Mouse (Mus musculus): ENCODE data around the gene Il10ra. TPM values are rescaled to one million over a fixed set of nuclear protein-coding genes. Genes with fewer than 3 reads are reported as not detected.

Gene Il10ra
- polyA plus RNA-seq, 1 experiment from 2014 or later: 0.70 TPM

GRCm38 (mm10) chr9:45280891-45281290 is 11.9 kb upstream of the Il10ra start:
- WGBS: 72% methylated on average over 3 of the region's 3 CpGs
- Histone ChIP-seq H3K36me3 (ENCODE audit: insufficient read depth, low read length) (no peaks in the 10 kb centered on the region), H3K9me3 (replicated peaks; ENCODE audit: low read length) (no peaks in the 10 kb centered on the region), H3K9ac (ENCODE audit: low read depth, low read length) (no peak overlapping the region), H3K4me1 (replicated peaks; ENCODE audit: insufficient read depth, low read length) (no peaks in the 10 kb centered on the region), H3K27me3 (ENCODE audit: insufficient read depth, low read length) (no peaks in the 10 kb centered on the region), H3K4me2 (ENCODE audit: low read length) (no peak overlapping the region), H3K27ac (no peak overlapping the region), H3K4me3 (replicated peaks; ENCODE audit: low read depth, low read length) (no peak overlapping the region)
- ATAC-seq (replicated peaks; ENCODE audit: low FRiP score, low read depth): no peak
- DNase-seq (ENCODE audit: low spot score): no peak
- TF ChIP-seq CTCF (IDR thresholded peaks at IDR 0.05; ENCODE audit: low read depth): no peak

DNA sequence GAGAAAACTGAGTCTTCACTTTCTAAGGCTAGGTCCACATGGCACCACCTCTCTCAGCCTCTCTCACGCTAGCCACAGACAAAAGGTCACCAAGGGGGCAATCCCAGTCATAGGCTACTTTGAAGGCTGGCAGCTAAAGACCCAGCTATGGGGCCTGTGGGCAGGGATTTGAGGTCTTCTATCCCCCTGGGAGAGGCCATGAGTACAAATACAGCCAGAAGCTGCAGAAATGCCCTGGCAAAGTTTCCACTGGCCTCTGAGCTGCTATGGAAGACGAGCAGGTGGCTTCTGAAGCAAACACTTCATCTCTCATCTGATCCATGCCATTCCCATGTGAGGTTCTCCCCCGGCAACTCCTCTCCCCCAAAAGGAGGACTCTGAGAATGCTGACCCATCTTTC is 11.1 kb upstream of the Il10ra start:
- no peaks in the 10 kb centered on the region for H3K4me1 ChIP-seq (replicated peaks; ENCODE audit: insufficient read depth, low read length)
- no peak overlapping the region for H3K9ac ChIP-seq (ENCODE audit: low read depth, low read length)
- DNase-seq (ENCODE audit: low spot score) (no peak), ATAC-seq (replicated peaks; ENCODE audit: low FRiP score, low read depth) (no peak)
- no peaks in the 10 kb centered on the region for H3K9me3 ChIP-seq (replicated peaks; ENCODE audit: low read length)
- no peak overlapping the region for H3K4me3 ChIP-seq (replicated peaks; ENCODE audit: low read depth, low read length)
- no peaks in the 10 kb centered on the region for H3K36me3 ChIP-seq (ENCODE audit: insufficient read depth, low read length)
- H3K4me2 ChIP-seq (ENCODE audit: low read length): no peak overlapping the region
- H3K27me3 ChIP-seq (ENCODE audit: insufficient read depth, low read length): no peaks in the 10 kb centered on the region
- TF ChIP-seq CTCF (IDR thresholded peaks at IDR 0.05; ENCODE audit: low read depth): no peak
- H3K27ac ChIP-seq: no peak overlapping the region
- 71% methylated on average over 3 of the region's 3 CpGs for WGBS

DNA sequence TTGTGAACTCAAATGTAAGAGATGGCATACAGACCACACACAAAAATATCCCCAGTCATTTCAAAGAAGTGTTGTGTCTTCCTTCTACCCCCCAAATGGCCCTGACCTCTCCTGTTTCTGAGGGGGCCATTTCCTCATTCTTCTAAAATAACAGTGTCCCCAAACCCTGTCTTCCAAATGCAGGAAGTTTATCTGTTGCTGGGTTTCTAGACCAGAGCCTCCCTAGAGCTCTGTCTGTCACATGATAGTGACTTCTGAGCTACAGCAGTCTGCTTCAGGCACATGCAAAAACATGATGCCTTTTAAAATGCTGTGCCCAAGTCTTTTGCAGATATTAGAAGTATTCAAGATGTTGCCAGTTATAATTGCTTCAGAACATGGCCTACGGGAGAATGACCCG is 5.7 kb upstream of the Il10ra start:
- Histone ChIP-seq H3K4me1 (replicated peaks; ENCODE audit: insufficient read depth, low read length) (no peaks in the 10 kb centered on the region), H3K36me3 (ENCODE audit: insufficient read depth, low read length) (no peaks in the 10 kb centered on the region), H3K27me3 (ENCODE audit: insufficient read depth, low read length) (no peaks in the 10 kb centered on the region), H3K4me3 (replicated peaks; ENCODE audit: low read depth, low read length) (no peak overlapping the region), H3K9ac (ENCODE audit: low read depth, low read length) (no peak overlapping the region), H3K9me3 (replicated peaks; ENCODE audit: low read length) (no peaks in the 10 kb centered on the region), H3K27ac (no peak overlapping the region), H3K4me2 (ENCODE audit: low read length) (no peak overlapping the region)
- DNase-seq (ENCODE audit: low spot score) (no peak), ATAC-seq (replicated peaks; ENCODE audit: low FRiP score, low read depth) (no peak)
- no peak for TF ChIP-seq CTCF (IDR thresholded peaks at IDR 0.05; ENCODE audit: low read depth)
- 90% methylated on average over 2 of the region's 2 CpGs for WGBS

DNA sequence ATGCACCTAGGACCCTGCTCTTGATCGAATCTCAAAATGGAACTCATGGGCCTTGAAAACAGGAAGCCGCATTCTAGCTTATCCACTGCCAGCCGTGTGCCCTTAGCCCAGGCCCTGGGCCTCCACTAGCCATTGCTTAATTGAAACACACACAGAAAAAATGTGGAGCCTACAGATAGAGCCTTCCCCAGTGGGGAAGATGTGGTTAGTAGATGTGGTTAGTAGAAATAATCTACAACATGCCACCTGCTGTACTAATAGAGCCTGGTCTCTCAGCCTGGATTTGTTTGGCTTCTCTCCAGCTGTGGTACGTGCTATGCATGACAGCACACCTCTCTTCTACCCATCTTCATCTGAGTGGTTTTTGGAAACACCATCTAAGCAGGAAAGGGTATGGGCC is 5.3 kb upstream of the Il10ra start:
- WGBS: 75% methylated on average over 4 of the region's 4 CpGs
- DNase-seq (ENCODE audit: low spot score): no peak
- 0 out of 2 replicates have a peak, but pooled peaks cover 4% of the 10 kb centered on the region for H3K27me3 ChIP-seq (ENCODE audit: insufficient read depth, low read length)

DNA sequence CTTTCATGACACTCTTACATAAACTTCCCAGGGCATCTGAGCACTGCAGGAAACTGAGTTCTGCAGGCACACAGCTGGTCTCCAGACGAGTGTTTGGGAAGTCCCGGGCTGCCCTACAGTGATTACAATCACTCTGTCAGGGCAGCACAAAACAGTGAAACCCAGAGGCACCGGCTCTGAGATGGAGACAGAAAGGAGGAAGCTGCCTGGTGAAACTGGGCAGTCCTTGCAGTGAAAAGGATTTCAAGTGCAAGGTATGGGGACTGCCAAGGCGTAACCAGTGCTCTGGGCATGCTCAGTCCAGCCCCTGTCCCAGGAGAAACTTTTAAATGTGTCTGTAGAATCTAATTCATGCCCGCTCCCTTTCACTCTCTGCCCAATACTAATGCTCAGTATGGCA is 3.3 kb upstream of the Il10ra start:
- ATAC-seq (replicated peaks; ENCODE audit: low FRiP score, low read depth): no peak
- TF ChIP-seq CTCF (IDR thresholded peaks at IDR 0.05; ENCODE audit: low read depth): no peak
- 0 out of 2 replicates have a peak, but pooled peaks cover 4% of the 10 kb centered on the region for H3K4me1 ChIP-seq (replicated peaks; ENCODE audit: insufficient read depth, low read length)
- no peaks in the 10 kb centered on the region for H3K36me3 ChIP-seq (ENCODE audit: insufficient read depth, low read length)
- WGBS: 45% methylated on average over 5 of the region's 5 CpGs
- no peak overlapping the region for H3K9ac ChIP-seq (ENCODE audit: low read depth, low read length)
- DNase-seq (ENCODE audit: low spot score): no peak
- H3K27me3 ChIP-seq (ENCODE audit: insufficient read depth, low read length): peaks cover 11% of the 10 kb centered on the region; the same call in 1 of the 2 replicates
- H3K9me3 ChIP-seq (replicated peaks; ENCODE audit: low read length): no peaks in the 10 kb centered on the region
- no peak overlapping the region for H3K27ac ChIP-seq
- no peak overlapping the region for H3K4me3 ChIP-seq (replicated peaks; ENCODE audit: low read depth, low read length)
- no peak overlapping the region for H3K4me2 ChIP-seq (ENCODE audit: low read length)

More for the DNA sequence above, 5.3 kb upstream of the Il10ra start:
- no peak for ATAC-seq (replicated peaks; ENCODE audit: low FRiP score, low read depth)
- H3K4me2 ChIP-seq (ENCODE audit: low read length): no peak overlapping the region
- H3K36me3 ChIP-seq (ENCODE audit: insufficient read depth, low read length): no peaks in the 10 kb centered on the region
- H3K4me1 ChIP-seq (replicated peaks; ENCODE audit: insufficient read depth, low read length): no peaks in the 10 kb centered on the region
- no peak overlapping the region for H3K27ac ChIP-seq
- TF ChIP-seq CTCF (IDR thresholded peaks at IDR 0.05; ENCODE audit: low read depth): no peak
- H3K9ac ChIP-seq (ENCODE audit: low read depth, low read length): no peak overlapping the region
- no peak overlapping the region for H3K4me3 ChIP-seq (replicated peaks; ENCODE audit: low read depth, low read length)
- H3K9me3 ChIP-seq (replicated peaks; ENCODE audit: low read length): no peaks in the 10 kb centered on the region

DNA sequence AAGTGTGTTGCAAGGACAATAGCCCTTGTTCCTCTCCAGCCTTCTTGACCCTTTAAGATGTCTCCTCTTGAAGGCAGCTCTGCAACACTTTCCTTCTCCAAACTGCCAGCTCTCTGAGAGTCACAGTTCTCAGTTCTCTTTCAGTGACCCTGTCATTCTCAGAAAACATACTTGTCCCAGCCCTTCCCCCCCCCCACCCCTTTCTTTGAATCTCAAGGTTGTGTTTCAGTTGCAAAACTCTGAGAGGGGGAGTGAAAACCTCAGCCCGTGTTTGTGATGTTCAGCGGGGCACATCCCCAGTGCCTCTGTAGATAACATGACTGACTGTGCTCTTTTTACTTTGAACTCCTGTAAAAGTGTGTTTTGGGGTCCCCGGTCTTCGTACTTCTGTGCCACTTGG is 870 bp downstream of the Il10ra start:
- DNase-seq (ENCODE audit: low spot score) (no peak), ATAC-seq (replicated peaks; ENCODE audit: low FRiP score, low read depth) (no peak)
- Histone ChIP-seq H3K4me1 (replicated peaks; ENCODE audit: insufficient read depth, low read length) (0 out of 2 replicates have a peak, but pooled peaks cover 4% of the 10 kb centered on the region), H3K36me3 (ENCODE audit: insufficient read depth, low read length) (no peaks in the 10 kb centered on the region), H3K9ac (ENCODE audit: low read depth, low read length) (no peak overlapping the region), H3K27ac (no peak overlapping the region), H3K27me3 (ENCODE audit: insufficient read depth, low read length) (peaks cover 11% of the 10 kb centered on the region; the same call in 1 of the 2 replicates), H3K4me2 (ENCODE audit: low read length) (no peak overlapping the region), H3K4me3 (replicated peaks; ENCODE audit: low read depth, low read length) (no peak overlapping the region; the same call in 1 of the 2 replicates), H3K9me3 (replicated peaks; ENCODE audit: low read length) (no peaks in the 10 kb centered on the region)
- TF ChIP-seq CTCF (IDR thresholded peaks at IDR 0.05; ENCODE audit: low read depth): no peak
- WGBS: 57% methylated on average over 4 of the region's 4 CpGs

DNA sequence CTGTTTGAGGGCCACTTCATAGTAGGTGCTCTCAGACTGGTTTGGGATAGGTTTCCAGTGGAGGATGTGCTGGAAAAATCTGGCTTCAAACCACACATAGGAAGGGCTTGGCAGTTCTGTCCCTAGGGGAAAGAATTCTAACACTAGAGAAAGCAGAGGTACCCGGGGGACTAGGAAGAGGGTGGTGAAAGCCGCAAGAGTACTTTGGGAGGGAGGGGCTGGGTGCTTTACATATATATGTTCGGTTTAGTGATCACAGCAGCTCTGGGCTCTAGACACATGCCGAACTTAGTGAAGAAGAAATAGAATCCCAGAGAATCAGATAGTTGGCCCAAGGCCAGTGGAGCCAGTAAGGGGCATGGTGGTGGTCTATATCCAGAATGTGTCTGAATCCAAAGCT is 1.9 kb downstream of the Il10ra start:
- Histone ChIP-seq H3K4me1 (replicated peaks; ENCODE audit: insufficient read depth, low read length) (0 out of 2 replicates have a peak, but pooled peaks cover 4% of the 10 kb centered on the region), H3K9ac (ENCODE audit: low read depth, low read length) (no peak overlapping the region), H3K9me3 (replicated peaks; ENCODE audit: low read length) (no peaks in the 10 kb centered on the region), H3K4me3 (replicated peaks; ENCODE audit: low read depth, low read length) (no peak overlapping the region), H3K4me2 (ENCODE audit: low read length) (no peak overlapping the region), H3K36me3 (ENCODE audit: insufficient read depth, low read length) (no peaks in the 10 kb centered on the region), H3K27me3 (ENCODE audit: insufficient read depth, low read length) (peaks cover 11% of the 10 kb centered on the region; the same call in 1 of the 2 replicates), H3K27ac (no peak overlapping the region)
- WGBS: 81% methylated on average over 4 of the region's 4 CpGs
- no peak for TF ChIP-seq CTCF (IDR thresholded peaks at IDR 0.05; ENCODE audit: low read depth)
- DNase-seq (ENCODE audit: low spot score) (no peak), ATAC-seq (replicated peaks; ENCODE audit: low FRiP score, low read depth) (no peak)

All from kidney, postnatal 0 days (tissue).